Mouse (Mus musculus) ES-Bruce4 (cell line): ENCODE results near the gene Gucy2d.

ENCODE experiments used
- CTCF ChIP-seq: IDR thresholded peaks from one replicate; pipeline ENCODE4 v1.8.1; 2011; ENCODE audit warnings: low read depth, low read length
- POLR2A ChIP-seq: IDR thresholded peaks from one replicate; pipeline ENCODE4 v1.8.1; 2011; ENCODE audit warnings: low read length; ENCODE audit not compliant: insufficient read depth

GRCm38 (mm10) chr7:98449696-98450095 lies 9.5 kb downstream of the Gucy2d start:
- no peak for TF ChIP-seq CTCF
- no peak for TF ChIP-seq POLR2A
